Mouse (Mus musculus) stomach, postnatal 0 days (tissue): ENCODE measurements at regions not wholly inside any gene's neighbourhood (a gene's known extent, or its start where the extent isn't known, plus 50 kb on each side); places are given as distances from the start of the nearest gene placed in this dataset.

ENCODE experiments used
- CTCF ChIP-seq: IDR thresholded peaks from 2 replicates; pipeline ENCODE4 v1.5.1; 2016; ENCODE audit warnings: antibody characterized with exemption, low read depth, mild to moderate bottlenecking, moderate library complexity
- EP300 ChIP-seq: optimal IDR thresholded peaks from 2 replicates; pipeline ENCODE3; 2016; ENCODE audit warnings: antibody characterized with exemption

DNA sequence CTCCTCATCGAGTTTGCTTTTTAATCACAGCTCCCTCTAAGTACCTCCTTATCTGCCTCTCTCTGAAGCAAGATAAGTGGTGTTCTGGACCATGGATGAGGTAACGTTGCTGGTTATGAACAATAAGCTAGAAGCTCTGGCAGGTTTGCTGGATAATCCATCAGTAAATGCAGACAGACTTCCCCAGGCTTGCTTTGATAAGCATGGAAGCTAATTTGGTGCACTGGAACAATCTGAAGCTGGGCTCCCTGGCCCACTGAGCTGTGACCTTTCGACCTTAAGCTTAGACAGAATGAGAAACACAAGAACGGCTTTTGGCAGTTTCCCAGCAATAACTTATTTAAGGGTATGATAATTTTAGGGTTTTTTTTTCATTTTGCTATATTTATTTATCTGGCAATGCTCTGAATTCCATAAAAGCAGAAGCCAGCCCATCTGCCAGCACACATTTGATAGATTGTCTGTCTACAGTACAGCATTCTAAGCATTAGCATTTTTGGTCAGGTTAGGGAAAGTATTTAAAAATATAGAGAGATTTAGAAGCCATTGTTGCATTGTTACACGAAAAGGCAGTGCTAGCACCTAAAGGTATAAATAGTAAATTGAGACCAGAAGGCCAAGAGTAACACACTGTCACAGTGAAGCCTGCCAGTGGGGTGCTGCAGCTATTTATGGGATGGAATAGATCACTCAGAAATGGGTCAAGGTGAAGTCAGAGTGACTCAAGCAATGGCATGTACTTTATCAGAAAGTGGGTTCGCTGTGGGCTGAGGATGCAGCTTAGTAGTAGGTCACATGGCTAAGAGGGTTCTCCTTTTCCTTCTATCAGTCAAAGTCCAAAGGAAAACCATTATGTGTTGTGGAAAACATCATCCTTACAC lies 515.3 kb upstream of the N6amt1 start:
- no peak for TF ChIP-seq CTCF
- TF ChIP-seq EP300: no peak
